Mouse (Mus musculus) bone marrow macrophage, adult 2 months (primary cell): Measurements from ENCODE around the gene Irf3.

Experiments used
- CTCF ChIP-seq: IDR thresholded peaks from 2 replicates; pipeline ENCODE4 v1.5.1; 2012; ENCODE audit warnings: low read depth, mild to moderate bottlenecking, low read length, moderate library complexity
- POLR2A ChIP-seq: IDR thresholded peaks from 2 replicates; pipeline ENCODE4 v1.6.1; 2012; ENCODE audit warnings: mild to moderate bottlenecking, low read depth, low read length, borderline replicate concordance

GRCm38 (mm10) chr7:44998501-44998955 is 1.1 kb downstream of the Irf3 start, which contains the start of gene Bcl2l12:
- no peak for TF ChIP-seq POLR2A
- TF ChIP-seq CTCF: no peak
